Mouse (Mus musculus) hindbrain, embryonic 14.5 days (tissue): ENCODE data around the gene Cyp4f40. TPM values are rescaled to one million over a fixed set of nuclear protein-coding genes. Genes with fewer than 3 reads are reported as not detected.
A peak's percentile ranks its signal among the peaks of the same experiment; 100 is the strongest.
"Not testable (repeated sequence)": the region's sequence is repeated elsewhere in the genome, so short reads cannot be mapped to it uniquely, and the experiment has no call there.

Experiments
- ATAC-seq: fragments of 200-750 bp; cut with Nextera tagmentation; 2 replicates; pipeline ENCODE4 v1.8.0; 2017; ENCODE audit warnings: moderate number of reproducible peaks, mild to moderate bottlenecking, moderate TSS enrichment, moderate library complexity; ENCODE audit not compliant: low FRiP score
- DNase-seq: peaks from one replicate; pipeline ENCODE4 v3.0.0-alpha.2; 2015; ENCODE audit warnings: low spot score
- H3K27ac ChIP-seq: fragments of 300-500 bp; sonication (generic); 2 replicates; pipeline ENCODE4 v1.5.1; 2014; ENCODE audit warnings: mild to moderate bottlenecking, moderate library complexity
- H3K27me3 ChIP-seq: fragments of 300-500 bp; sonication (generic); 2 replicates; pipeline ENCODE4 v1.6.1; 2014; ENCODE audit warnings: mild to moderate bottlenecking, low read length, mixed read lengths; ENCODE audit not compliant: control insufficient read depth, insufficient read depth
- H3K36me3 ChIP-seq: fragments of 300-500 bp; sonication (generic); replicated peaks from 2 replicates; pipeline ENCODE4 v1.6.1; 2014; ENCODE audit not compliant: control insufficient read depth, insufficient read depth
- H3K4me1 ChIP-seq: fragments of 300-500 bp; sonication (generic); replicated peaks from 2 replicates; pipeline ENCODE4 v1.6.1; 2014; ENCODE audit warnings: antibody characterized with exemption, low read length, mixed read lengths; ENCODE audit not compliant: control insufficient read depth, insufficient read depth
- H3K4me2 ChIP-seq: fragments of 300-500 bp; sonication (generic); replicated peaks from 2 replicates; pipeline ENCODE4 v1.6.1; 2014; ENCODE audit warnings: mild to moderate bottlenecking, moderate library complexity
- H3K4me3 ChIP-seq: fragments of 300-500 bp; sonication (generic); replicated peaks from 2 replicates; pipeline ENCODE4 v1.5.1; 2014; ENCODE audit warnings: mild to moderate bottlenecking, low read length
- H3K9ac ChIP-seq: fragments of 300-500 bp; sonication (generic); 2 replicates; pipeline ENCODE4 v1.6.1; 2014
- H3K9me3 ChIP-seq: fragments of 300-500 bp; sonication (generic); 2 replicates; pipeline ENCODE4 v1.6.1; 2016; ENCODE audit warnings: low read length; ENCODE audit not compliant: control insufficient read depth
- WGBS: fragments of 180-500 bp; shearing (Covaris S2); extraction: QIAGEN DNeasy Blood & Tissue Kit; methylation state at CpG from one replicate; pipeline ENCODE4 v1.1.7; 2014; 5-methylcytosine and 5-hydroxymethylcytosine counted together
- polyA plus RNA-seq: library from polyadenylated mRNA; unstranded; fragments of >200 nt; fragmentation: Nextera tagmentation; extraction: Ambion mirVana; gene quantifications from 2 replicates; pipeline ENCODE4 v1.2.1, GENCODE M21; 2014

Cyp4f40 gene
- polyA plus RNA-seq, 1 experiment from 2014 or later = not detected

- WGBS = 18% methylated on average over 7 of the region's 7 CpGs
- H3K27ac ChIP-seq = no peak within 1 kb of the TSS
- DNase-seq (peak; percentile 24), ATAC-seq (peak; percentile 34; the same call in 1 of the 2 replicates)
- no peaks in the 10 kb centered on the region for H3K27me3 ChIP-seq
- 0 out of 2 replicates have a peak within 1 kb of the TSS, but pooled peaks have one; percentile 7 for H3K4me2 ChIP-seq
- 0 out of 2 replicates have a peak, but pooled peaks cover 2% of the 10 kb centered on the region for H3K4me1 ChIP-seq
- no peaks in the 10 kb centered on the region for H3K36me3 ChIP-seq
- no peak within 1 kb of the TSS for H3K9ac ChIP-seq
- H3K9me3 ChIP-seq = no peaks in the 10 kb centered on the region
- no peak within 1 kb of the TSS for H3K4me3 ChIP-seq
Observed at GRCm38 (mm10) chr17:32685048-32685750, 26.5 kb downstream of the Cyp4f40 start, which contains the start of gene Cyp4f15. Gene Cyp4f15, plus strand, starts transcription at chr17:32685627.

DNA sequence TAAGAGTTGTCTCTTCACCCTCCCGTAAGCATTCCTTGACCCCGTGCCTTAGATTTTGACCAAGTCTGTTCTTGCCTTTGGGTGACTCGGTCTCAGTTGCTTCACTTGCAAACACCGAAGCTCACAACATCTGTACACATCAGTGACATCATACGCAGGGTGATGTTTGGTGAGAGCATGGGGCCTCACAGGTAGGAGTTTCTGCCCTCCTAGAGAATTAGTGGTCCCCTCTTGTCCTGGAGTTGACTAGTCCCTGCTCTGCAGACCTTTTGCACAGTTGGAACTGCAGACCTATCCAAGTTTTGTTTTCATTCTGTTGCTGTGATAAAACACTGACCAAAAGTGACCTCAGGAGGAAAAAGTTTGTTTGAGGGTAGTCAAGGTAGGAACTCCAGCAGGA lies 28.0 kb downstream of the Cyp4f40 start:
- Histone ChIP-seq H3K4me3 (no peak overlapping the region), H3K4me1 (0 out of 2 replicates have a peak, but pooled peaks cover 2% of the 10 kb centered on the region), H3K27me3 (no peaks in the 10 kb centered on the region), H3K9ac (no peak overlapping the region), H3K9me3 (no peaks in the 10 kb centered on the region), H3K4me2 (no peak overlapping the region), H3K27ac (no peak overlapping the region), H3K36me3 (no peaks in the 10 kb centered on the region)
- 97% methylated on average over 5 of the region's 5 CpGs for WGBS
- ATAC-seq (no peak), DNase-seq (no peak)

DNA sequence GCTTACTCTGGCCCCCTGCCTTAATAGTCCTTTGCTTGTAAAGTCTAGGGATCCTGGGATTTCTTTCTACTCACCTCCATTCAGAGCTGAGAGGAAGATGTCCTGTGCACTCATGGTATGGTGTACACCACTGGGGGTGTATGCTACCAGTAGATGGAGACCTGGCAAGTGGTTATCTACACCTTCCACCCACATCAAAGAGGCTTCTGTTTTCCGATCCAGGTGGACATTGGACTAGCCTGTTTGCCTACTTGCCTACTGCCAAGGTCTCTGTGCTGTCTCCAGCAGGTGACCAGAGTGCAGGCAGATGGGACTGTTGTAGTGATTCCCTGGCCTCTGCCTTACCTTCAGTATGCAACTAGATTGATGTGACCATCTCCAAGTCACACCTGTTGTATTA lies 32.3 kb downstream of the Cyp4f40 start:
- no peak for ATAC-seq

DNA sequence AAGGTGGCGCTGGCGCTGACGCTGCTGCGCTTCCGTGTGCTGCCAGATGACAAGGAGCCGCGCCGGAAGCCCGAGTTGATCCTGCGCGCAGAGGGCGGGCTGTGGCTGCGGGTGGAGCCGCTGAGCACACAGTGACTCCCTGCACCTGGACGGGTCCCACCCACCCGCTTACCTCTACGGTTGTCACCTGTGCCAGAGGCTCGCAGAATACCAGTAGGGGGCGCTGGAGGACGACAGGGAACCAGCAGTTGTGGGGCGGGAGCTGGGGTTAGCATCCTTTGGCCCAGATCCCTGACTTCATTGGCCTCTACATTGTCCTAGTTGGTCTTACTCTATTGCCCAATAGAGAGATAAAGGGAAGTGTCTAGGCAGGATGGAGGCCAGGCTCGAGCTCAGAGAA lies 44.1 kb downstream of the Cyp4f40 start:
- Histone ChIP-seq H3K9me3 (peaks cover 18% of the 10 kb centered on the region), H3K27me3 (no peaks in the 10 kb centered on the region), H3K36me3 (no peaks in the 10 kb centered on the region), H3K9ac (no peak overlapping the region), H3K4me3 (no peak overlapping the region), H3K4me1 (no peaks in the 10 kb centered on the region), H3K4me2 (no peak overlapping the region), H3K27ac (no peak overlapping the region)
- no peak for ATAC-seq
- WGBS = 54% methylated on average over 22 of the region's 22 CpGs
- DNase-seq = no peak

More for the DNA sequence above, 32.3 kb downstream of the Cyp4f40 start:
- Histone ChIP-seq H3K27ac (no peak overlapping the region), H3K9me3 (no peaks in the 10 kb centered on the region), H3K4me1 (no peaks in the 10 kb centered on the region), H3K9ac (no peak overlapping the region), H3K27me3 (no peaks in the 10 kb centered on the region), H3K4me3 (no peak overlapping the region), H3K36me3 (no peaks in the 10 kb centered on the region), H3K4me2 (no peak overlapping the region)
- 95% methylated on average over 1 of the region's 1 CpGs for WGBS
- DNase-seq = no peak

DNA sequence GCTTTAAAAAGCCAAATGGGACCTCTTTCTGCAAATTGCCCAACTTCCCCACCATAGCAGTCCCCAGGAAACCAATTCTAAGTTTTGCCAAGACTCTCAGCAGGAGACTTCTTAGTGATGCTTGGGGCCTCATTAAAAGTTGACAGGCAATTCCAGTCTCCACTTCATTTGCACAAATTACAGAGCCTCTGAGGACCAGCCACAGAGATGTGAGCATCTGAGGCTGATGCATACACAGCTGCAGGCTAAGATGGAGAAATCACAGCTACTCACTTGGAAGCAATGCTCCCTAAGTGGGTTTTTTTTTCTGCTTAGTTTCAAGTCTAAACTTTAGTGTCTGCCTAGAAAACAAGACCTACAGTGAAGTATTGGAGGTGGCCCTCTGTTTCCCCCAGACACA lies 51.8 kb downstream of the Cyp4f40 start:
- peak; percentile 57; the same call in 1 of the 2 replicates for ATAC-seq
- H3K27me3 ChIP-seq = not testable (repeated sequence)

GRCm38 (mm10) chr17:32722151-32722550 lies 63.5 kb downstream of the Cyp4f40 start:
- not testable (repeated sequence) for DNase-seq, H3K4me2 ChIP-seq, H3K4me3 ChIP-seq, H3K27ac ChIP-seq, H3K27me3 ChIP-seq, H3K4me1 ChIP-seq, H3K9ac ChIP-seq, H3K36me3 ChIP-seq, ATAC-seq
- 0 out of 2 replicates have a peak, but pooled peaks cover 10% of the 10 kb centered on the region for H3K9me3 ChIP-seq
- WGBS = 85% methylated on average over 1 of the region's 1 CpGs

More for the DNA sequence above, 51.8 kb downstream of the Cyp4f40 start:
- not testable (repeated sequence) for H3K4me1 ChIP-seq, H3K4me2 ChIP-seq, H3K36me3 ChIP-seq, H3K4me3 ChIP-seq, H3K27ac ChIP-seq, DNase-seq, H3K9ac ChIP-seq
- H3K9me3 ChIP-seq = peaks cover 18% of the 10 kb centered on the region

GRCm38 (mm10) chr17:32722771-32723170 lies 64.1 kb downstream of the Cyp4f40 start:
- no peak overlapping the region for H3K9ac ChIP-seq
- ATAC-seq (no peak), DNase-seq (no peak)
- 84% methylated on average over 7 of the region's 7 CpGs for WGBS
- H3K27me3 ChIP-seq = no peaks in the 10 kb centered on the region
- no peaks in the 10 kb centered on the region for H3K36me3 ChIP-seq
- 0 out of 2 replicates have a peak, but pooled peaks cover 10% of the 10 kb centered on the region for H3K9me3 ChIP-seq
- no peak overlapping the region for H3K27ac ChIP-seq
- H3K4me1 ChIP-seq = no peaks in the 10 kb centered on the region
- no peak overlapping the region for H3K4me2 ChIP-seq
- H3K4me3 ChIP-seq = no peak overlapping the region

GRCm38 (mm10) chr17:32726360-32726759 lies 67.7 kb downstream of the Cyp4f40 start:
- H3K27ac ChIP-seq, DNase-seq, H3K36me3 ChIP-seq, H3K4me1 ChIP-seq, H3K9ac ChIP-seq, H3K4me2 ChIP-seq, H3K4me3 ChIP-seq, H3K27me3 ChIP-seq, H3K9me3 ChIP-seq: not testable (repeated sequence)
- 0 out of 2 replicates have a peak, but pooled peaks have one; percentile 55 for ATAC-seq
